Comparison of ENCODE assay signal across 24 mouse cellular contexts in the genomic region with DNA sequence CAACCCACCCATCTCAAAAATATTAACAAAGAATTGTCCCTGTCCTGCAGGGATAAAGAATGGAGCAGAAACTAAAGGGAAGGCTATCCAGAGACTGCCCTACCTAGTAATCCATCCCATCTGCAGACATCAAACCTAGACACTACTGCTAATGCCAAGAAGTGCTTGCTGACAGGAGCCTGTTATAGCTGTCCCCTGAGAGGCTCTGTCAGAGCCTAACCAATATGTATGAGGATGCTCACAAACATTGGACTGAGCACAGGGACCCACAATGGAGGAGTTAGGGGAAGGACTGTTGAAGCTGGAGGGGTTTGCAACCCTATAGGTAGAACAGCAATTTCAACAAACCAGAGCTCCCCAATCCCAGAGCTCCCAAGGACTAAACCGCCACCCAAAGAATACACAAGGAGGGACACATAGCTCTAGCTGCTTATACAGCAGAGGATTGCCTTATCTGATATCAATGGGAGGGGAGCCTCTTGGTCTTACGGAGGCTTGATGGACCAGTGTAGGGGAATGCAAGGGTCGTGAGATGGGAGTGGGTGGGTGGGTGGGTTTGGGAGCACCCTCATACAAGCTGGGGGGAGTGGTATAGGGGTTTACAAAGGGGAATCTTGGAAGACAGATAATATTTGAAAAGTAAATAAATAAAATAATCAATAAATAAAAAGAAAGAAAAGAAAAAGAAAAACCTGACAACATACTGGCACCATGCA. TPM values are rescaled to one million over a fixed set of nuclear protein-coding genes. Genes with fewer than 3 reads are reported as not detected.
A peak's percentile ranks its signal among the peaks of the same experiment; 100 is the strongest.
DNase-seq lines count a peak whose midpoint lies in the region; ATAC-seq and TF ChIP-seq lines count a peak whose summit lies in the region.
"Had no signal": no experiment of that assay in that cellular context is flagged by ENCODE, and none has a peak within 500 bp of the region (broad histone marks: within the 10 kb centered on the region; RNA-seq: fewer than 3 reads in every experiment).

No protein-coding gene starts in this region.

- intact Hi-C loops in heart, postnatal 14 days (cut with DNase I), result loop anchor here (2.0 to 5.0 kb wide), 2 partner anchors 269 to 510 kb away; no protein-coding TSS in a partner anchor

- H3K27me3 ChIP-seq in heart, embryonic 12.5 days (replicated peaks), result no peaks in the 10 kb centered on the region
- H3K27me3 ChIP-seq in lung, postnatal 0 days (replicated peaks; ENCODE audit: insufficient read depth, low read length), result no peaks in the 10 kb centered on the region
- no peaks in the 10 kb centered on the region for H3K27me3 ChIP-seq in embryonic facial prominence, embryonic 15.5 days
- no peaks in the 10 kb centered on the region for H3K27me3 ChIP-seq in hindbrain, embryonic 15.5 days
- H3K27me3 ChIP-seq: heart, embryonic 13.5 days; limb, embryonic 13.5 days; lung, embryonic 15.5 days; neural tube, embryonic 12.5 days; stomach, embryonic 15.5 days had no signal

- H3K4me1 ChIP-seq in heart, embryonic 12.5 days (replicated peaks), result no peaks in the 10 kb centered on the region
- no peaks in the 10 kb centered on the region for H3K4me1 ChIP-seq in lung, postnatal 0 days (ENCODE audit: insufficient read depth, low read depth, low read length)
- no peaks in the 10 kb centered on the region for H3K4me1 ChIP-seq in embryonic facial prominence, embryonic 15.5 days
- H3K4me1 ChIP-seq in hindbrain, embryonic 15.5 days (replicated peaks), result no peaks in the 10 kb centered on the region
- H3K4me1 ChIP-seq: heart, embryonic 13.5 days; limb, embryonic 13.5 days; lung, embryonic 15.5 days; neural tube, embryonic 12.5 days; stomach, embryonic 15.5 days had no signal

- DNase-seq in heart, postnatal 14 days, result no peak
- peak; percentile 3 for DNase-seq in lung, postnatal 36 days
- DNase-seq in lung, postnatal 0 days (ENCODE audit: low spot score), result no peak
- DNase-seq in B cell, adult 2 months, result no peak
- DNase-seq: adrenal gland, adult 2 months; cerebellum, adult 2 months; cerebellum, postnatal 36 days; kidney, adult 11 months; kidney, postnatal 10 days; right cerebral cortex, postnatal 14 days; thymus, adult 2 months had no signal

- no peak overlapping the region for H3K27ac ChIP-seq in heart, embryonic 12.5 days (ENCODE audit: poor library complexity, severe bottlenecking)
- H3K27ac ChIP-seq in lung, postnatal 0 days (ENCODE audit: low read length), result no peak overlapping the region
- no peak overlapping the region for H3K27ac ChIP-seq in embryonic facial prominence, embryonic 15.5 days (replicated peaks)
- H3K27ac ChIP-seq in hindbrain, embryonic 15.5 days (replicated peaks), result no peak overlapping the region
- H3K27ac ChIP-seq: heart, embryonic 13.5 days; limb, embryonic 13.5 days; liver, embryonic 14.5 days; lung, embryonic 15.5 days; neural tube, embryonic 12.5 days; stomach, embryonic 15.5 days had no signal

- no peak overlapping the region for H3K4me2 ChIP-seq in heart, embryonic 12.5 days
- no peak overlapping the region for H3K4me2 ChIP-seq in lung, postnatal 0 days (replicated peaks; ENCODE audit: low read depth, low read length)
- H3K4me2 ChIP-seq in embryonic facial prominence, embryonic 15.5 days (replicated peaks), result no peak overlapping the region
- no peak overlapping the region for H3K4me2 ChIP-seq in hindbrain, embryonic 15.5 days
- H3K4me2 ChIP-seq: heart, embryonic 13.5 days; limb, embryonic 13.5 days; lung, embryonic 15.5 days; neural tube, embryonic 12.5 days; stomach, embryonic 15.5 days had no signal

- H3K36me3 ChIP-seq in heart, embryonic 12.5 days, result no peaks in the 10 kb centered on the region
- H3K36me3 ChIP-seq in lung, postnatal 0 days (ENCODE audit: insufficient read depth, low read length), result no peaks in the 10 kb centered on the region
- no peaks in the 10 kb centered on the region for H3K36me3 ChIP-seq in embryonic facial prominence, embryonic 15.5 days
- no peaks in the 10 kb centered on the region for H3K36me3 ChIP-seq in hindbrain, embryonic 15.5 days
- H3K36me3 ChIP-seq: heart, embryonic 13.5 days; limb, embryonic 13.5 days; lung, embryonic 15.5 days; neural tube, embryonic 12.5 days; stomach, embryonic 15.5 days had no signal

- 67% methylated on average over 3 of the region's 3 CpGs for WGBS in heart, embryonic 12.5 days
- 75% methylated on average over 3 of the region's 3 CpGs for WGBS in lung, postnatal 0 days
- 78% methylated on average over 3 of the region's 3 CpGs for WGBS in embryonic facial prominence, embryonic 15.5 days
- 80% methylated on average over 3 of the region's 3 CpGs for WGBS in hindbrain, embryonic 15.5 days

- peaks cover 9% of the 10 kb centered on the region; the same call in 1 of the 2 replicates for H3K9me3 ChIP-seq in heart, embryonic 12.5 days (replicated peaks)
- 0 out of 2 replicates have a peak, but pooled peaks cover 5% of the 10 kb centered on the region for H3K9me3 ChIP-seq in lung, postnatal 0 days (ENCODE audit: low read length)
- no peaks in the 10 kb centered on the region for H3K9me3 ChIP-seq in embryonic facial prominence, embryonic 15.5 days (replicated peaks)
- H3K9me3 ChIP-seq in hindbrain, embryonic 15.5 days, result no peaks in the 10 kb centered on the region; the same call in 1 of the 2 replicates
- H3K9me3 ChIP-seq: stomach, embryonic 15.5 days had no signal

- no peak overlapping the region for H3K4me3 ChIP-seq in heart, embryonic 12.5 days
- no peak overlapping the region for H3K4me3 ChIP-seq in lung, postnatal 0 days (ENCODE audit: low read depth, low read length)
- H3K4me3 ChIP-seq in embryonic facial prominence, embryonic 15.5 days (replicated peaks), result no peak overlapping the region
- H3K4me3 ChIP-seq in hindbrain, embryonic 15.5 days, result no peak overlapping the region
- H3K4me3 ChIP-seq: heart, embryonic 13.5 days; limb, embryonic 13.5 days; lung, embryonic 15.5 days; neural tube, embryonic 12.5 days; stomach, embryonic 15.5 days had no signal

- peak; percentile 49; the same call in 1 of the 2 replicates for ATAC-seq in heart, embryonic 12.5 days (ENCODE audit: insufficient number of reproducible peaks, low FRiP score)
- no peak; the same call in 1 of the 2 replicates for ATAC-seq in lung, postnatal 0 days
- ATAC-seq in embryonic facial prominence, embryonic 15.5 days (ENCODE audit: insufficient number of reproducible peaks, low FRiP score, low TSS enrichment, low read depth), result peak; percentile 27; the same call in 1 of the 2 replicates
- ATAC-seq in hindbrain, embryonic 15.5 days (ENCODE audit: low FRiP score, low read depth), result 0 out of 2 replicates have a peak, but pooled peaks have one; percentile 30

- no peak for TF ChIP-seq EP300 in lung, postnatal 0 days (IDR thresholded peaks at IDR 0.05)

- no peak for TF ChIP-seq CTCF in lung, postnatal 0 days (IDR thresholded peaks at IDR 0.05)

- no peak overlapping the region for H3K9ac ChIP-seq in heart, embryonic 12.5 days
- H3K9ac ChIP-seq in lung, postnatal 0 days (replicated peaks; ENCODE audit: low read depth), result no peak overlapping the region
- no peak overlapping the region for H3K9ac ChIP-seq in embryonic facial prominence, embryonic 15.5 days
- H3K9ac ChIP-seq in hindbrain, embryonic 15.5 days, result no peak overlapping the region
- H3K9ac ChIP-seq: heart, embryonic 13.5 days; limb, embryonic 13.5 days; liver, embryonic 14.5 days; lung, embryonic 15.5 days; neural tube, embryonic 12.5 days; stomach, embryonic 15.5 days had no signal

RNA-seq across cellular contexts. Expression of gene Sirpb1c, which starts 0.8 kb away (rescaled TPM):
- polyA plus RNA-seq in heart, embryonic 12.5 days (2016; fragmentation: Nextera tagmentation; extraction: Ambion mirVana), result not detected in 2 replicates
- total RNA-seq in heart, postnatal 14 days (2021), result under 1 TPM in 1 of 2 experiments, not detected in 1; 0.15 TPM
- 10.4 and 11.7 TPM in 2 replicates for polyA plus RNA-seq in lung, postnatal 0 days (2015; fragmentation: Nextera tagmentation; extraction: Ambion mirVana)
- 0.35 and 0.41 TPM in 2 replicates for polyA plus RNA-seq in embryonic facial prominence, embryonic 15.5 days (2015; fragmentation: Nextera tagmentation; extraction: Ambion mirVana)
- not detected in 2 replicates for polyA plus RNA-seq in hindbrain, embryonic 15.5 days (2015; fragmentation: Nextera tagmentation; extraction: Ambion mirVana)
- total RNA-seq: gastrocnemius, adult 18-20 months; layer of hippocampus, adult 18-20 months; layer of hippocampus, postnatal 25 days; left cerebral cortex, postnatal 10 days had no signal
- polyA plus RNA-seq: cerebellum, adult 2 months; heart, embryonic 13.5 days; neural tube, embryonic 12.5 days had no signal
